Mouse (Mus musculus) heart, embryonic 14.5 days (tissue): ENCODE measurements around the gene Cage1. TPM values are rescaled to one million over a fixed set of nuclear protein-coding genes. Genes with fewer than 3 reads are reported as not detected.

Experiments used
- ATAC-seq: fragments of 200-750 bp; cut with Nextera tagmentation; 2 replicates; pipeline ENCODE4 v1.8.0; 2017; ENCODE audit warnings: low read depth, moderate TSS enrichment; ENCODE audit not compliant: insufficient number of reproducible peaks, insufficient read depth, low FRiP score
- H3K27ac ChIP-seq, 2 experiments: fragments of 200-500 bp in 1 of 2; fragments of 300-500 bp in 1 of 2; sonication (generic) in 1 of 2; replicated peaks in 1 of 2; 2 replicates each; pipeline ENCODE4 v1.5.1; 2012 to 2014; ENCODE audit warnings: low read depth in 2 of 2, low read length in 2 of 2, control low read depth in 1 of 2, mild to moderate bottlenecking in 1 of 2, mixed read lengths in 1 of 2; ENCODE audit not compliant: control insufficient read depth in 1 of 2, insufficient read depth in 1 of 2
- H3K27me3 ChIP-seq: fragments of 300-500 bp; sonication (generic); 2 replicates; pipeline ENCODE4 v1.6.1; 2014; ENCODE audit warnings: mild to moderate bottlenecking, low read length, control low read depth; ENCODE audit not compliant: control insufficient read depth, insufficient read depth
- H3K36me3 ChIP-seq: fragments of 300-500 bp; sonication (generic); 2 replicates; pipeline ENCODE4 v1.6.1; 2014; ENCODE audit warnings: mild to moderate bottlenecking, control low read depth, low read length, mixed read lengths; ENCODE audit not compliant: control insufficient read depth, insufficient read depth
- H3K4me1 ChIP-seq, 2 experiments: fragments of 200-500 bp in 1 of 2; fragments of 300-500 bp in 1 of 2; sonication (generic) in 1 of 2; 2 replicates each; pipeline ENCODE4 v1.6.1; 2012 to 2014; ENCODE audit warnings: low read length in 2 of 2, control low read depth in 1 of 2, mixed read lengths in 1 of 2; ENCODE audit not compliant: control insufficient read depth in 2 of 2, insufficient read depth in 2 of 2
- H3K4me2 ChIP-seq: fragments of 300-500 bp; sonication (generic); 2 replicates; pipeline ENCODE4 v1.6.1; 2014; ENCODE audit warnings: mild to moderate bottlenecking, low read length
- H3K4me3 ChIP-seq, 2 experiments: fragments of 200-500 bp in 1 of 2; fragments of 300-500 bp in 1 of 2; sonication (generic) in 1 of 2; 2 replicates each; pipeline ENCODE4 v1.5.1; 2012 to 2014; ENCODE audit warnings: low read length in 2 of 2, mild to moderate bottlenecking in 2 of 2, control low read depth in 1 of 2, low read depth in 1 of 2, moderate library complexity in 1 of 2; ENCODE audit not compliant: control insufficient read depth in 1 of 2, insufficient read depth in 1 of 2
- H3K9ac ChIP-seq: fragments of 300-500 bp; sonication (generic); 2 replicates; pipeline ENCODE4 v1.6.1; 2014; ENCODE audit warnings: mild to moderate bottlenecking, low read length
- H3K9me3 ChIP-seq: fragments of 300-500 bp; sonication (generic); 2 replicates; pipeline ENCODE4 v1.6.1; 2016; ENCODE audit warnings: low read length, control low read depth; ENCODE audit not compliant: control insufficient read depth
- WGBS: fragments of 180-500 bp; shearing (Covaris S2); extraction: QIAGEN DNeasy Blood & Tissue Kit; methylation state at CpG from one replicate; pipeline ENCODE4 v1.1.7; 2014; 5-methylcytosine and 5-hydroxymethylcytosine counted together
- polyA plus RNA-seq: library from polyadenylated mRNA; unstranded; fragments of >200 nt; fragmentation: Nextera tagmentation; extraction: Ambion mirVana; gene quantifications from 2 replicates; pipeline ENCODE4 v1.2.1, GENCODE M21; 2014

Cage1 gene
- 1.1 and 1.8 TPM in 2 replicates for polyA plus RNA-seq

DNA sequence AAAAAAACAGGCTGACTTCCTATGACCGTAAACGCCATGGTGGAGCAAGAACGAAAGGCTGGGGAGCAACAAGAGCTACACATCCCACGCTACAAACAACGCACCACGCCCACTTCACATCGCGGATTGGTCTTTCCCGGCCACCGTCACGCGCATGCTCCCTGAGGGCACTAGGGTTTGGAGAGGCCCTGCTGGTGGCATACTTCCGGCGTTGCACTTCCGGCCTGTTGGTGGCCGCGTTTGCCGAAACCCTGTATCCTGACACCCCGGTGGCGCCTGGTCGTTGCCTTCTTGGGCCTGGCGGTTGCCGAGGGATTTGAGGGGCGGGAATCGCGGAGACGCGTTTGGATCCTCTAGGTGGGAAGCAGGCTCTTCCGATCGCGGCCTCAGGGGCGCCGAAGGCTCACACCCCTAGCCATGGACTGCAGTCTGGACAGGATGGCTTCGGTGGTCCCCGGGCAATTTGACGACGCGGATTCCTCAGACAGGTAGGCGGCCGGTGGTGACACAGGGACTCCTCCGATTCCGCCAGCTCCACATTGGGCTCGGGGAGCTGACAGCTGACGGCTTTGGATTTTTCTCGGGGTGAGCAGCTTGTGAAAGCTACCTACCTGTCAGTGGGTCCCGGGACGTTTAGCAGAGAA, at the start of gene Cage1:
Cage1 (minus strand) TSS at position 26 of the 644 bp plus-strand sequence.
- peak; percentile 92 for ATAC-seq
- Histone ChIP-seq H3K27me3 (no peaks in the 10 kb centered on the region), H3K27ac (peak within 1 kb of the TSS; percentile 67 to 90), H3K4me1 (peaks cover 4 to 20% of the 10 kb centered on the region in 2 experiments), H3K4me3 (peak within 1 kb of the TSS; percentile 75 to 81), H3K4me2 (peak within 1 kb of the TSS; percentile 75), H3K36me3 (peaks cover 28% of the 10 kb centered on the region), H3K9ac (peak within 1 kb of the TSS; percentile 89), H3K9me3 (no peaks in the 10 kb centered on the region)
- under 1% methylated on average over 43 of the region's 47 CpGs for whole genome bisulfite sequencing

DNA sequence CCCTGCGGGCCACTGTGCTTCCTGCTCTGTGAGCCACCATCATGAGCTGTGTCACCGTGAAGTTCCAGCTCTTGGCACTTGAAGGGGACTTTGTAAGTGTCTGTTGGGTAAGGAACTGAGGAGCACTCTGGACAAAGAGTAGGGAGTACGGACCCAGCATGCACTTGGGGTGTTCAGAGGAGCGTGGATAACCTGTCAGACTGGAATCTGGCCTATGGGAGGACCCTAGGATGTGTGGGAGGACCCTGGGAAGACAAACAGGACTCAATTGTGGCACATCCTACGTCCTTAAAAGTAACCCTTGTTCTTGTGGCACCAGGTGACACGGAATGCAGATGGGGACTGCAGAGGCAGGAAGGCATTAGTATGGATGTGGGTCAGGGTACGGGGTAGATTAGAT, 44.3 kb upstream of the Cage1 start:
- Histone ChIP-seq H3K9ac (no peak overlapping the region), H3K9me3 (no peaks in the 10 kb centered on the region), H3K4me2 (no peak overlapping the region), H3K27me3 (no peaks in the 10 kb centered on the region), H3K4me3 (no peak overlapping the region), H3K27ac (no peak overlapping the region), H3K4me1 (peaks cover 7 to 10% of the 10 kb centered on the region in 2 experiments; a peak in 2 of 4 replicates), H3K36me3 (no peaks in the 10 kb centered on the region)
- 63% methylated on average over 7 of the region's 7 CpGs for WGBS
- ATAC-seq, result no peak

DNA sequence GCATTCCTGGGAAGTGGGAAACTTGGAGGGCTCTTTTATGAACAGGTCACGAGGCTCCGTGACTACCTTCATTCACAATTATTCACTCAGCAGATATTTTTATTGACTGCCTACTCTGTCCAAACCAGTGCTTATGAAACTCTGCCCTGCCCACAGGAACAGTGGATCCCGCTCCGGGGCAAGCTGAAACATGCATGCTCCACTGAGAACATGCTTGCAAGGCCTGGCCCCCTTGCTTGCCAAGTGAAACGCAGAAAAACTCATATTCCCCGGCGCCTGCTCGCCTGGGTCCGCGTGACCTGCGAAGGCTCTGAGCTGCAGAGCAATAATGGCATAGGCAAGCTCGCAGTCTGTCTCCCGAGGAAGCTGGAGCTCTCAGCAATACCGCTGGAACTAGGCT, 43.9 kb upstream of the Cage1 start:
- Histone ChIP-seq H3K9me3 (no peaks in the 10 kb centered on the region), H3K4me2 (no peak overlapping the region), H3K27ac (no peak overlapping the region), H3K36me3 (no peaks in the 10 kb centered on the region), H3K9ac (no peak overlapping the region), H3K4me1 (peaks cover 7 to 10% of the 10 kb centered on the region in 2 experiments; a peak in 2 of 4 replicates), H3K27me3 (no peaks in the 10 kb centered on the region), H3K4me3 (no peak overlapping the region)
- ATAC-seq, result no peak
- 86% methylated on average over 14 of the region's 14 CpGs for WGBS

DNA sequence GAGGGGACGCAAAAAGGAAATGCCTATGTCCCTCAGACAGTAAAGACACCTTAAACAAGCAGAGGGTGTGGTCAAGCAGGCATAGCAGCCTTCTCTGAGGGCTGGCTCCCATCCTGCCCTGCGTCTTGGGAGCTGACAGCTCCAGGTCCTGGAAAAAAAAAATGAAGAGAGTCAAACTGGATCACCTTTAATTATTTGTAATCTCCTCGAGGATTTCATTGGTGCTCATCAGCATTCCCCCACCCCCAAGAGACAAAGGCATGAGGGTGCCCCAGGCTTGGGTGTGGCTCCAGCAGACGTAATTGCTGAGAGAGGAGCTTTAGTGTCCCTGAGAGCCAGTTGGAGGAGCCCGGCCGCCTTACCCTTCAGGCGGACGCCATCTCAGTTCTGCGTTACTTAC, 43.1 kb upstream of the Cage1 start:
- Histone ChIP-seq H3K9me3 (no peaks in the 10 kb centered on the region), H3K27ac (no peak overlapping the region), H3K4me3 (no peak overlapping the region), H3K4me1 (peaks cover 7 to 10% of the 10 kb centered on the region in 2 experiments; a peak in 2 of 4 replicates), H3K9ac (no peak overlapping the region), H3K27me3 (no peaks in the 10 kb centered on the region), H3K4me2 (no peak overlapping the region), H3K36me3 (no peaks in the 10 kb centered on the region)
- 55% methylated on average over 9 of the region's 9 CpGs for WGBS
- no peak for ATAC-seq

DNA sequence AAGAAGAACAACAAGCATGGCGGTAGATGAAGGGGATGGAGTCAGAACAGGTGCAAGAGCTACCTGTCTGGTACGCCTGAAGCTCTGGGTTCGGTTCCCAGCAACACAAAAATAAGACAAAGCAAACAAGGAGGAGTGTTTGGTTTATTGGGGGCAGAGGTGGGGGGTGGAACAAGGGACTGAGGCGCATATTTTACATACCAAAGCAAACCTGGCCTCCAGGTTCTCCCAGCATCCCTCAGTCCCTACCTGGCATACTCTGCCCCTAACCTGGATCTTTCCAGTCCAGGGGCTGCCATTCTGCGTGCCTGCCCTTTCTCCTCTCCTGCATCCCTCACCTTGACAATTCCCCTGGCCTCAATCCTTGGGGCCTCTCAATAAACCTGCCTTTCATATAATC, 42.5 kb upstream of the Cage1 start:
- 88% methylated on average over 5 of the region's 5 CpGs for WGBS
- H3K4me3 ChIP-seq, result no peak overlapping the region
- ATAC-seq, result no peak
- H3K4me1 ChIP-seq, result peaks cover 12 to 15% of the 10 kb centered on the region in 2 experiments
- no peak overlapping the region for H3K27ac ChIP-seq
- no peaks in the 10 kb centered on the region for H3K9me3 ChIP-seq
- no peak overlapping the region for H3K4me2 ChIP-seq
- no peaks in the 10 kb centered on the region for H3K36me3 ChIP-seq
- no peaks in the 10 kb centered on the region for H3K27me3 ChIP-seq
- H3K9ac ChIP-seq, result no peak overlapping the region

DNA sequence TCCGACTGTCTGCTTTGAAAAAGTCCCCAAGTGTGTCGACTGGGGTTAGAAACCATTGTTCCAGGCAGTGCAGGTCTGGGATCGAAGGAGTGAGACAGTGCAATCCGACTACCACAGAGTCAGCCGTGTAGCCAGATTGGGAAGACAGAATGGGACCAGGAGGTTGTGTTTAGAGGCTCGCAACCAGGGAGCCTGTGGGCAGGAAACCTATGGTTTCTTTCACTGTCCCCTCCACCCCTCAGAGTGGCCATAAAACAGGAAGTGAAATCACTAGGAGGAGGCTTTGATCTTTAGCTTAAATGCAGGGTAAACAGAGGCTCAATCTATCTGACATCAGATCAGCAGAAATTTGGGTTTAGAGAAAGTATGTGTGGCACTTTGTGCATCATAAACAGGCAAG, 42.0 kb upstream of the Cage1 start:
- Histone ChIP-seq H3K4me1 (peaks cover 16 to 20% of the 10 kb centered on the region in 2 experiments), H3K9ac (no peak overlapping the region)
- 63% methylated on average over 6 of the region's 6 CpGs for WGBS

DNA sequence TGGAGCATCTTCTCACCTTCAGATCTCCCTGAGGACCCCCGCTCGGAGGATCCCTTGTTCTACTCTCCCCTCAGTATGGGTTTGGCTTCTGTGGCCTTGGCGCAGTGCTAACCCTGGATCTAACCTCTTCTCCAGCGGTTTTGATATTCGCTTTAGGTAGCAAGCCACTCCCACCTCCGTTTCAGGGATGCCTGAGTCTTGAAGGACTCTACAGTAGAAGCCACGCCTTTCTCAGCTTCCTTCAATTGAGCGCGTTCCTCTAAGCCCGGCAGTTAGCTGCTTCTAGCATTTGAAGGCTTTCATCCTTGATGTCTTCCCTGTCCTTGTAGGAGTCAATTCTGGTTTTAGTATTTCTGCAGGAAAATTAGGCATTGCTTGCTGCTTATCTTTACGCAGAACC, 40.2 kb upstream of the Cage1 start:
- no peak overlapping the region for H3K27ac ChIP-seq
- no peak overlapping the region for H3K4me2 ChIP-seq
- no peaks in the 10 kb centered on the region for H3K36me3 ChIP-seq
- WGBS, result 32% methylated on average over 11 of the region's 11 CpGs
- H3K27me3 ChIP-seq, result no peaks in the 10 kb centered on the region
- no peak overlapping the region for H3K4me3 ChIP-seq
- H3K9me3 ChIP-seq, result no peaks in the 10 kb centered on the region
- peaks cover 15 to 16% of the 10 kb centered on the region in 2 experiments for H3K4me1 ChIP-seq
- ATAC-seq, result no peak
- H3K9ac ChIP-seq, result no peak overlapping the region

More for the DNA sequence above, 42.0 kb upstream of the Cage1 start:
- Histone ChIP-seq H3K9me3 (no peaks in the 10 kb centered on the region), H3K4me2 (no peak overlapping the region), H3K4me3 (no peak overlapping the region), H3K27me3 (no peaks in the 10 kb centered on the region), H3K27ac (no peak overlapping the region), H3K36me3 (no peaks in the 10 kb centered on the region)
- ATAC-seq, result no peak

DNA sequence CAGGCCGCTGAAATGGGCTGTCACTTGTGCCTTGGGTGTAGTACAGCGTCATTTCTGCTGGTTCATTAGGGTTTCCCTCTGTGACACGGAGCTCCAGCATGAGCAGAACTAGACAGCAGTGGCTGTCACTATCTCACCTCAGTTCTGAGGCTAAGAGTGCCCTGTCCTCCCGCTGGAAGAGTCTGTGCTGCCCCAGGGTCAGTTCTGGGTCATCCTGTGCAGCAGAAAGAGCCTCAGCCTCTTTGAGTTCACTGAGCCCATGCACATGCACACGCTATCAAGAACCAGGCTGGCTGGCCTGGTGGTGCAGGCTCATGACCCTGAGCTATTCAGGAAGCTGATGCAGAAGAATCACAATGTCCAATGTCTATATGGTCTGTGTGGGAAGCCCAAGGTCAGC, 37.5 kb upstream of the Cage1 start:
- H3K4me1 ChIP-seq, result peaks cover 21 to 27% of the 10 kb centered on the region in 2 experiments
- peak overlapping the region; percentile 40 for H3K9ac ChIP-seq
- H3K9me3 ChIP-seq, result no peaks in the 10 kb centered on the region
- H3K27me3 ChIP-seq, result no peaks in the 10 kb centered on the region
- 0 out of 2 replicates have a peak, but pooled peaks have one; percentile 38 for ATAC-seq
- H3K27ac ChIP-seq, result peak overlapping the region; percentile 63 to 77
- H3K4me2 ChIP-seq, result 0 out of 2 replicates have a peak overlapping the region, but pooled peaks have one; percentile 11
- H3K4me3 ChIP-seq, result no peak overlapping the region
- no peaks in the 10 kb centered on the region for H3K36me3 ChIP-seq
- WGBS, result 10% methylated on average over 5 of the region's 5 CpGs
